Mouse (Mus musculus) cerebellum, adult 2 months (tissue): ENCODE data around the gene Ankrd55.

Experiments
- CTCF ChIP-seq: fragments of 200-500 bp; IDR thresholded peaks from 2 replicates; pipeline ENCODE4 v1.5.1; 2011; ENCODE audit warnings: low read depth, mild to moderate bottlenecking, control low read depth, low read length, moderate library complexity, borderline replicate concordance; ENCODE audit not compliant: insufficient read depth
- POLR2A ChIP-seq: fragments of 200-500 bp; IDR thresholded peaks from 2 replicates; pipeline ENCODE4 v1.6.1; 2011; ENCODE audit warnings: low read length, control low read depth, borderline replicate concordance; ENCODE audit not compliant: insufficient read depth

GRCm38 (mm10) chr13:112271901-112272537 lies 16.2 kb upstream of the Ankrd55 start:
- TF ChIP-seq POLR2A (no peak), CTCF (peak; percentile 38; the same call in 1 of the 2 replicates)
